Mouse (Mus musculus) thymus, adult 2 months (tissue): ENCODE data around the gene Shc3.

Experiments used
- CTCF ChIP-seq: fragments of 200-500 bp; IDR thresholded peaks from 2 replicates; pipeline ENCODE4 v1.5.1; 2012; ENCODE audit warnings: mild to moderate bottlenecking, control low read depth, low read length, moderate library complexity, borderline replicate concordance; ENCODE audit not compliant: control insufficient read depth, poor library complexity, insufficient read depth; ENCODE audit errors: extremely low read depth
- POLR2A ChIP-seq: fragments of 200-500 bp; IDR thresholded peaks from 2 replicates; pipeline ENCODE4 v1.6.1; 2012; ENCODE audit warnings: mild to moderate bottlenecking, low read length, control low read depth, moderate library complexity; ENCODE audit not compliant: control insufficient read depth, poor library complexity, insufficient read depth; ENCODE audit errors: extremely low read depth

DNA sequence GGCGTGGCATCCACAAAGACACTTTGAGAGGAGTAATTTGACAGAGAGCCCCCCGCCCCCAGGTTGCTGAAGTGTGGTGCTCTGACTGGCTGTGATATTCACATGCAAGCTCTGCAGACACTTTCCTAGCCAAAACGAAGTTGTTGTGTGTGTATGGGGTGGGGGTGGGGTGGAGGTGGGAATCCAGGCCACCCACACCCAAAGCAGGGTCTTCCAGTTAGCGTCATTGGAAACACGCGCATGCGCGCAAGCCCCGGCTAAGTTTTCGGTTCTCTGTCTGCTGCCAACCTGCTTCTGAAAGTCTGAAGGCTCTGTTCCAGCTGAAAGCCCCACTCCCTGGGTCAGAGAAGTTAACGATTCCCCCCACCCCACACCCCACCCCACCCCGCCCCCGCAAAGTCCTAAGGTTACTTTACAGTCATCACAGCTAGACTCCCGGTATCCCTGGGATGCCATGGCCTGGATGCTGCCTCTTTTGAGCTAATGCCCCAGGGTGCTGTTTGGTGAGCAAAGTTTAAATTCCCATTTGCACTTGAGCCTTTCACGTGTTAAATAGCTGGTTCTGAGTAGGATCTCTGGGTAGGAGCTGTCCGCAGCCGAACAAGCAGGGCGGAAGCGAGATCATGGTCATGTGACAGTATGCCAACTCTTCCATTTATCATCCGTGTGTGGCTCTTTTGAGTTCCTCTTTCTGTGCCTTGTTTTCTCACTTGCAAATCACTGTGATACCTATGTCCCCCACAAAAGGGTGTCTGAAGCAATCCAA, 168.3 kb downstream of the Shc3 start:
- no peak for TF ChIP-seq CTCF
- TF ChIP-seq POLR2A = no peak
